Mouse (Mus musculus) bone marrow macrophage, adult 2 months (primary cell): ENCODE measurements around the gene Rnf141.

Experiments used
- CTCF ChIP-seq: IDR thresholded peaks from 2 replicates; pipeline ENCODE4 v1.5.1; 2012; ENCODE audit warnings: low read depth, mild to moderate bottlenecking, low read length, moderate library complexity
- POLR2A ChIP-seq: IDR thresholded peaks from 2 replicates; pipeline ENCODE4 v1.6.1; 2012; ENCODE audit warnings: mild to moderate bottlenecking, low read depth, low read length, borderline replicate concordance

DNA sequence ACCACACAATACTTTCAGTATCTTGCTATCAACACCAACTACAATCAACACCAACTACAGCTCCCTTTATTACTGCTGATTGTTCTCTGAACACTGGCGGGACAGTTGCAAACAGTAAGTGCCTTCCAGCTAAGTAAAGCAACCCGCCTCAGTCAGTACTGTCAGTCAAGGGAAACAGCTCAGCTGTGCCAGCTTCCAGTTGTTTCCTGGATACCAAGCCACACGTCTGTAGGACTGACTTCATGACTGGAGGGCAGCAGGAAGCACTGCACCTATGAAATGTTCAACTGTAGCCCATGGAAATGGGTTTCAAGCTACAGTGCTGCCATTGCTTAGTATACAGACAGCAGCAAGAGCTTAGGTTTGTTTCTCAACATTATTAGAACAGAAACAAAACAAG, 9.7 kb downstream of the Rnf141 start:
- TF ChIP-seq CTCF: no peak
- TF ChIP-seq POLR2A: no peak
